Mouse (Mus musculus) liver, embryonic 12.5 days (tissue): ENCODE data around the gene Ppfia1. TPM values are rescaled to one million over a fixed set of nuclear protein-coding genes. Genes with fewer than 3 reads are reported as not detected.

Source experiments
- ATAC-seq: fragments of 200-750 bp; cut with Nextera tagmentation; 2 replicates; pipeline ENCODE4 v1.8.0; 2017; ENCODE audit warnings: moderate number of reproducible peaks, mild to moderate bottlenecking, moderate library complexity
- H3K27ac ChIP-seq: fragments of 300-500 bp; sonication (generic); 2 replicates; pipeline ENCODE4 v1.5.1; 2016; ENCODE audit warnings: mild to moderate bottlenecking
- H3K27me3 ChIP-seq: fragments of 300-500 bp; sonication (generic); replicated peaks from 2 replicates; pipeline ENCODE4 v1.6.1; 2016; ENCODE audit warnings: mild to moderate bottlenecking, moderate library complexity
- H3K36me3 ChIP-seq: fragments of 300-500 bp; sonication (generic); 2 replicates; pipeline ENCODE4 v1.6.1; 2016; ENCODE audit warnings: mild to moderate bottlenecking, moderate library complexity
- H3K4me1 ChIP-seq: fragments of 300-500 bp; sonication (generic); 2 replicates; pipeline ENCODE4 v1.6.1; 2016
- H3K4me2 ChIP-seq: fragments of 300-500 bp; sonication (generic); 2 replicates; pipeline ENCODE4 v1.6.1; 2016; ENCODE audit warnings: mild to moderate bottlenecking, moderate library complexity
- H3K4me3 ChIP-seq: fragments of 300-500 bp; sonication (generic); 2 replicates; pipeline ENCODE4 v1.5.1; 2016; ENCODE audit warnings: mild to moderate bottlenecking, moderate library complexity
- H3K9ac ChIP-seq: fragments of 300-500 bp; sonication (generic); 2 replicates; pipeline ENCODE4 v1.6.1; 2016; ENCODE audit warnings: mild to moderate bottlenecking, moderate library complexity
- H3K9me3 ChIP-seq: fragments of 300-500 bp; sonication (generic); replicated peaks from 2 replicates; pipeline ENCODE4 v1.6.1; 2016; ENCODE audit warnings: mild to moderate bottlenecking, moderate library complexity
- WGBS: fragments of 180-500 bp; shearing (Covaris S2); methylation state at CpG from one replicate; pipeline ENCODE4 v1.1.7; 2016; ENCODE audit not compliant: insufficient replicate concordance; 5-methylcytosine and 5-hydroxymethylcytosine counted together
- polyA plus RNA-seq: library from polyadenylated mRNA; unstranded; fragments of >200 nt; fragmentation: Nextera tagmentation; extraction: Ambion mirVana; gene quantifications from 2 replicates; pipeline ENCODE4 v1.2.1, GENCODE M21; 2016

Gene Ppfia1
- polyA plus RNA-seq, result 29.1 and 29.9 TPM in 2 replicates

- Histone ChIP-seq H3K4me2 (peak within 1 kb of the TSS; percentile 93), H3K36me3 (peaks cover 35% of the 10 kb centered on the region), H3K4me1 (peaks cover 49% of the 10 kb centered on the region), H3K9ac (peak within 1 kb of the TSS; percentile 98), H3K27ac (peak within 1 kb of the TSS; percentile 84), H3K9me3 (no peaks in the 10 kb centered on the region), H3K27me3 (peaks cover 14% of the 10 kb centered on the region), H3K4me3 (peak within 1 kb of the TSS; percentile 94)
- ATAC-seq, result peak; percentile 95
- WGBS, result under 1% methylated on average over 96 of the region's 97 CpGs
These were observed at the start of gene Ppfia1 for GRCm38 (mm10) chr7:144553237-144554122. Gene Ppfia1 (minus strand): TSS chr7:144553729.

GRCm38 (mm10) chr7:144600333-144600900 lies 46.9 kb upstream of the Ppfia1 start:
- Histone ChIP-seq H3K4me3 (no peak overlapping the region), H3K4me1 (no peaks in the 10 kb centered on the region), H3K9me3 (no peaks in the 10 kb centered on the region), H3K4me2 (no peak overlapping the region), H3K27me3 (no peaks in the 10 kb centered on the region; the same call in 1 of the 2 replicates), H3K27ac (no peak overlapping the region), H3K36me3 (peaks cover 2% of the 10 kb centered on the region; the same call in 1 of the 2 replicates), H3K9ac (no peak overlapping the region)
- no peak for ATAC-seq
- 64% methylated on average over 6 of the region's 6 CpGs for WGBS

GRCm38 (mm10) chr7:144589508-144589907 lies 36.0 kb upstream of the Ppfia1 start:
- H3K9ac ChIP-seq, result no peak overlapping the region
- 62% methylated on average over 3 of the region's 3 CpGs for WGBS
- no peak overlapping the region for H3K27ac ChIP-seq

DNA sequence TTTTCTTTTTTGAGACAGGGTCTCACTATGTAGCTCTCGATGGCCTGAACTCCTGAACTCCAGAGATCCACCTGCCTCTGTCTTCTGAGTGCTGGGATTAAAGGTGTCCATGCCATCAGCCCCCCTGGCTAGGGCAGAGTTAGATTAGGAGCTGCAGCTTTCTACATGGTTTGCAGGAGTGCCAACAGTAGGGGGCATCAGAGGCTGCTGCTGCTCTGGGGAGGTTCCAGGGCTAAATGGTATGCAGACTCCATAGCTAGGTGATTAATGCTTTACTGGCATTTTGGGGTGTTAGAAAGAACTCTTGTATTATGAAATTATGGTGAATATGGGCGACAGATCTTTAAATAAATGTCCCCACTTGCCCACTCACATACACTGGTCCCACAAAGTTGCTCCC lies 33.8 kb upstream of the Ppfia1 start:
- Histone ChIP-seq H3K9ac (no peak overlapping the region), H3K36me3 (0 out of 2 replicates have a peak, but pooled peaks cover 4% of the 10 kb centered on the region), H3K4me2 (no peak overlapping the region), H3K27ac (no peak overlapping the region), H3K9me3 (no peaks in the 10 kb centered on the region), H3K4me3 (no peak overlapping the region), H3K4me1 (peaks cover 13% of the 10 kb centered on the region), H3K27me3 (peaks cover 13% of the 10 kb centered on the region; the same call in 1 of the 2 replicates)
- no peak for ATAC-seq
- WGBS, result 14% methylated on average over 2 of the region's 2 CpGs

More at GRCm38 (mm10) chr7:144589508-144589907, 36.0 kb upstream of the Ppfia1 start:
- Histone ChIP-seq H3K4me2 (no peak overlapping the region), H3K4me3 (no peak overlapping the region), H3K4me1 (no peaks in the 10 kb centered on the region), H3K27me3 (peaks cover 11% of the 10 kb centered on the region; the same call in 1 of the 2 replicates), H3K9me3 (no peaks in the 10 kb centered on the region), H3K36me3 (0 out of 2 replicates have a peak, but pooled peaks cover 6% of the 10 kb centered on the region)
- ATAC-seq, result no peak

GRCm38 (mm10) chr7:144585648-144586047 lies 32.1 kb upstream of the Ppfia1 start:
- WGBS, result 11% methylated on average over 6 of the region's 6 CpGs
- no peak overlapping the region for H3K9ac ChIP-seq
- no peak overlapping the region for H3K4me2 ChIP-seq
- peaks cover 13% of the 10 kb centered on the region; the same call in 1 of the 2 replicates for H3K27me3 ChIP-seq
- no peaks in the 10 kb centered on the region for H3K9me3 ChIP-seq
- ATAC-seq, result no peak
- H3K4me3 ChIP-seq, result no peak overlapping the region
- H3K27ac ChIP-seq, result no peak overlapping the region
- peaks cover 24% of the 10 kb centered on the region for H3K4me1 ChIP-seq
- H3K36me3 ChIP-seq, result peaks cover 4% of the 10 kb centered on the region

GRCm38 (mm10) chr7:144583619-144584018 lies 30.1 kb upstream of the Ppfia1 start:
- Histone ChIP-seq H3K36me3 (peaks cover 24% of the 10 kb centered on the region), H3K4me2 (peak overlapping the region; percentile 90), H3K9ac (no peak overlapping the region), H3K4me3 (no peak overlapping the region), H3K27me3 (peaks cover 13% of the 10 kb centered on the region; the same call in 1 of the 2 replicates), H3K4me1 (peaks cover 27% of the 10 kb centered on the region), H3K9me3 (no peaks in the 10 kb centered on the region), H3K27ac (no peak overlapping the region)
- 4% methylated on average over 4 of the region's 4 CpGs for WGBS
- no peak for ATAC-seq

- Histone ChIP-seq H3K4me2 (peak within 1 kb of the TSS; percentile 90), H3K36me3 (peaks cover 24% of the 10 kb centered on the region), H3K27ac (peak within 1 kb of the TSS; percentile 91), H3K4me3 (peak within 1 kb of the TSS; percentile 81), H3K27me3 (peaks cover 8% of the 10 kb centered on the region; the same call in 1 of the 2 replicates), H3K9ac (peak within 1 kb of the TSS; percentile 82), H3K4me1 (peaks cover 27% of the 10 kb centered on the region), H3K9me3 (no peaks in the 10 kb centered on the region)
- 2% methylated on average over 34 of the region's 34 CpGs for WGBS
- ATAC-seq, result peak; percentile 80
These were observed 28.9 kb upstream of the Ppfia1 start, which contains the start of gene Fadd for GRCm38 (mm10) chr7:144582284-144582980. Gene Fadd (minus strand): TSS chr7:144582463.

- H3K4me1 ChIP-seq, result peaks cover 27% of the 10 kb centered on the region
- WGBS, result under 1% methylated on average over 43 of the region's 43 CpGs
- peak overlapping the region; percentile 91 for H3K27ac ChIP-seq
- H3K9me3 ChIP-seq, result no peaks in the 10 kb centered on the region
- ATAC-seq, result peak; percentile 87
- H3K4me3 ChIP-seq, result peak overlapping the region; percentile 81
- H3K27me3 ChIP-seq, result peaks cover 8% of the 10 kb centered on the region; the same call in 1 of the 2 replicates
- H3K36me3 ChIP-seq, result peaks cover 24% of the 10 kb centered on the region
- peak overlapping the region; percentile 90 for H3K4me2 ChIP-seq
- H3K9ac ChIP-seq, result peak overlapping the region; percentile 82
These were observed 28.2 kb upstream of the Ppfia1 start for GRCm38 (mm10) chr7:144581559-144582283.

GRCm38 (mm10) chr7:144577876-144578275 lies 24.3 kb upstream of the Ppfia1 start:
- H3K9me3 ChIP-seq, result no peaks in the 10 kb centered on the region
- no peak overlapping the region for H3K4me3 ChIP-seq
- no peaks in the 10 kb centered on the region for H3K27me3 ChIP-seq
- ATAC-seq, result no peak
- H3K4me1 ChIP-seq, result peaks cover 19% of the 10 kb centered on the region
- 74% methylated on average over 5 of the region's 5 CpGs for WGBS
- H3K4me2 ChIP-seq, result no peak overlapping the region
- peaks cover 24% of the 10 kb centered on the region for H3K36me3 ChIP-seq
- H3K27ac ChIP-seq, result no peak overlapping the region
- no peak overlapping the region for H3K9ac ChIP-seq

DNA sequence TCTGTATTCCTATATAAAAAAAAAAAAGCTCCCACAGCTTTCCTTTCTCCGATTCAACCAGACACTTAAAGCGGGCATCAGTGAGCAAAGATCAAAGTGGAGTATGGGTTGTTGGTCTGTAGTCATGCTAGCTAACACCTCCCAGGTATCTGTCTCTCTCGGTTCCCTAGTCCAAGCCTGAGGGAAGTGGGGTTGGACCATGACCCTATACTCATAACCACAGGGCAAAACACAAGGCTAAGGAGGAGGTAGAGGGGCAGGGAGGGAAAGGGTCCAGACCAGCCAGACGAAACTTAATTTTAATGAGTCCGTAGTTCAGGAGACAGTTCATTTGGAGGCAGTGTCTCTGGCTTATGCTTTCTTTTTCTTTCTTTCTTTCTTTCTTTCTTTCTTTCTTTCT lies 18.7 kb upstream of the Ppfia1 start:
- Histone ChIP-seq H3K4me2 (no peak overlapping the region), H3K9ac (no peak overlapping the region), H3K9me3 (no peaks in the 10 kb centered on the region), H3K4me3 (no peak overlapping the region), H3K27me3 (peaks cover 14% of the 10 kb centered on the region), H3K36me3 (no peaks in the 10 kb centered on the region), H3K27ac (no peak overlapping the region), H3K4me1 (no peaks in the 10 kb centered on the region)
- 60% methylated on average over 5 of the region's 5 CpGs for WGBS
- ATAC-seq, result no peak

DNA sequence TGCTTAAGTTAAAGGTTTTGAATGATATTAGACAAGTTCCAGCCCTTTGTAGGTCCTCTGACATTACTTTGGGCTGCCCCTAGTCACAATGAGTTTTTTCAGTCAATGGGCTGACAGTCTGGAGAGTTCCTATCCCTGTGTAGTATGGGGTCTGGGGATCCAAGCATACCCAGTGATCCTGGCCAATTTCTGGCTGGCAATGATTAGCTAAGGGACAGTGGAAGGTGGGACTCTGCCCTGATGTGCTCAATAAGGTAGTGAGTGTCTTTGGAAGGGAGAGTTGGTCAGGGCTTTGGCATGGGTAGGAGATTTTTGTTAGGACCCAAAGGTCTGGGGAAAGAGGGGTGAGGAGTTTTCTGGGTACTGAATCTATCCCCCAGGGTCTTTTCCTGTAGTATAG lies 18.1 kb upstream of the Ppfia1 start:
- Histone ChIP-seq H3K36me3 (no peaks in the 10 kb centered on the region), H3K27ac (no peak overlapping the region), H3K9ac (no peak overlapping the region), H3K4me1 (no peaks in the 10 kb centered on the region), H3K4me3 (no peak overlapping the region), H3K27me3 (peaks cover 20% of the 10 kb centered on the region), H3K4me2 (no peak overlapping the region), H3K9me3 (no peaks in the 10 kb centered on the region)
- ATAC-seq, result no peak
